Mouse (Mus musculus) cerebellum, adult 8-10 months (tissue): ENCODE results near the gene Pkn1.
A peak's percentile ranks its signal among the peaks of the same experiment; 100 is the strongest.

Source experiments
- DNase-seq: peaks from one replicate; pipeline ENCODE4 v3.0.0; 2022

Gene Pkn1

DNA sequence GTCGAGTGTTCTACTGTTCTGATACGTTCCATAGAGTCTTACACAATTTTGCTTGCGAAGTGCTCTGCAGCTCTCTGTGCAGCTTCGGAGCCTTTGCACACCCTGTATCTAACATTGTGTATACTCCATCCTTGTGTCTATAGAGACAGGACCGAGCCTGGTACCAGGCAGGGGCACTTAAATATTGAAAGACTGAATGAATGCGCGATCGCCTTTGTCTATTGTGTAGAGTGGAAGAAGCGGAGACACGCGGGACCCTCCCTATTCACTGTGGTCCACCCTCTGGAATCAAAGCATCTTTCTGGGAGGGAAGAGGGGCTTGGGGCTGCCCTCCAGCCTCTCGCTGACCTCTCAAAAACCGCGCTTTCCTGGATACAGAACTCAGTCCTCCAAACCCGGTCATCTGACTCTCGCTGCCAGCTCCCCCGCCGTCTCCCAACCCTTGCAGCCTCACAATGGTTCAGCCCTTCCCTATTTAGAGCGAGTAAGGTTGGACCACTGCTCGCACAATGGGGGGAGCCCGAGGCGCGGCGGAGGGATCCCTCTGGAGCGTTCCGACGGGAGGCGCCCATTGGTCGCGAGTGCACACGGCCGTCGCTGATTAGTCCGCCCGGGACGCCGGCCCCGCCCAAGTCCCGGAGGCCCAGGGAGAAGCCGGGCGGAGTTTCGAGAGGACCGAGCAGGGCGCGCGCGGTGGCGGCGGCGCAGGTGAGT is 46.8 kb downstream of the Pkn1 start, which contains the start of gene Gipc1:
Gene Gipc1 (plus strand): TSS at position 648 of the 714 bp plus-strand sequence.
- DNase-seq, result peak; percentile 96

DNA sequence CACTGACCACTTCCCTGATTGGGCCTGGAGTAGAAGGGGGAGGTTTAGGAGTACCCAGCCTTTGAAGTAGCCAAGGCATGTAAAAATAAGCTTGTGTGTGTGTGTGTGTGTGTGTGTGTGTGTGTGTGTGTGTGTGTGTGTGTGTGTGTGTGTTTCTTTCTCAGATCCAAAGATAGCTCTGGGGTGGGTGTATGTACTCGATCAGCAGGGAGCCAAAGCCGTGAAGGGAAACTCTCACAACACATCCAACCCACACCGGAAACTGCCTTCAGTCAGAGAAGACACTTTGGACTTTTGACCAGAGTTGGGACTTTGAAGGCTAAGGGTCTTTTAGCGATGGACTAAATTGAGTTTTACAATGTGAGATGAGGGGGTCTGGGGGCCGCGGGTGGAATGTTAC is 49.3 kb downstream of the Pkn1 start:
- DNase-seq, result no peak

DNA sequence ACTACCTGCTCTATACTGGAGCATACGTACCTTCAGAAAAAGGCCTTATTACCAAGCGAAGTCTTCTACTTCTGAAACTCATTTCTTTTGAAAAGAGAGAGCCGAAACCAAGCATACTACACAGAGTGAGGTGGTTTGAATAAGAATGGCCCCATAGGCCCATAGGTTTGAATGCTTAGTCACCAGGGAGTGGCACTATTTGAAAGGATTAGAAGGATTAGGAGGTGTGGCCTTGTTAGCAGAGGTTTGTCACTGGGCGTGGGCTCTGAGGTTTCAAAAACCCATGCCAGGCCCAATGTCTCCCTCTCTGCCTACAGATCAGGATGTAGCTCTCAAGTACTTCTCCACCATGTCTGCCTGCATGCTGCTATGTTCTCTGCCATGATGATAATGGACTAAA is 50.9 kb downstream of the Pkn1 start:
- DNase-seq, result no peak

- DNase-seq, result no peak
Measured at GRCm38 (mm10) chr8:83647511-83647910, 51.5 kb downstream of the Pkn1 start.

- DNase-seq, result no peak
Measured at GRCm38 (mm10) chr8:83639649-83640048, 59.3 kb downstream of the Pkn1 start.

GRCm38 (mm10) chr8:83638856-83639255 is 60.1 kb downstream of the Pkn1 start:
- no peak for DNase-seq

GRCm38 (mm10) chr8:83632083-83632707 is 66.8 kb downstream of the Pkn1 start:
- no peak for DNase-seq

DNA sequence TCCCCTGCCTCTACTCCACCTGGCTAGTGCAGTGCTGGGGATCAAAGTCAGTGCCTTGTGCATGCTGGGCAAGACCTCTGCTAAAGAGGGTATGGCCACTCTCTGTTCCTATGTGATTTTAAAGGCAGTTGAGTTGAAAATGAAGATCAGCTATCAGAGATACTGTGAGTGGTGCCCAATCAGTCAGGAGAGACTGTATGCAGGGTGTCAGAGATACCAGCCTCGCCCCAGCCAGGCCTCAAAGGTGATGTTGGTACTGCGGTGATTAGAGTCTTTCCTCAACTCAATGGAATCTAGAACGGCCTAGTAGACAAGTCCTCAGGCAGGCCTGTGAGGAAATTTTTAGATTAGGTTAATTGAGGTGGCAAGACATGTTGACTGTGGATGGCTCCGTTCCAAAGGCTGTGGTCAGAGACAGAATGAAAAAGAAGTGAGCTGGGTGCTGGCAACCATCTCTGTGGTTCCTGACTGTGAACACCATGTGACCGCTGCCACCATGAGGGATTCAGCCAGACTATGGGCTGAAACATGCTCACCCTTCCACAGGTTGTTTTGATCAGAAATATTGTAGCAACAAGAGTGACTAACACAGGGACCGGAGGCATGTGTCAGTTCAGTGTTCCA is 73.2 kb downstream of the Pkn1 start:
- DNase-seq, result no peak

DNA sequence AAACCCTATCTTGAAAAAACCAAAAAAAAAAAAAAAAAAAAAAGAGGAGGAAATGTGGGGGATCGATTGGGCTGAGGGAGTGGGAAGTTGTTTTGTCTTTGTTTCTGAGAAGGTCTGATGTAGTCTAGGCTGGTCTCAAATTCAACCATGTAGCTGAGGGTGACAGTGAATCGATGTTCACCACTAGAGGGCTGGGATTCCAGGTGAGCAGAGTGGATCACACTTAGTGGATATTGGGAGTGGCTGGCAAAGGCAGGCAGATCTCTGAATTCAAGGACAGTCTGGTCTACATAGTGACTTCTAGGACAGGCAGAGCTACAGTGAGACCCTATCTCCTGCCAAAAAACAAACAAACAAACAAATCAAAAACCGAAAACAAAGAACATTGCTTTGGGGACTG is 74.2 kb downstream of the Pkn1 start:
- no peak for DNase-seq

- DNase-seq, result no peak
Measured at GRCm38 (mm10) chr8:83623549-83623948, 75.4 kb downstream of the Pkn1 start.

DNA sequence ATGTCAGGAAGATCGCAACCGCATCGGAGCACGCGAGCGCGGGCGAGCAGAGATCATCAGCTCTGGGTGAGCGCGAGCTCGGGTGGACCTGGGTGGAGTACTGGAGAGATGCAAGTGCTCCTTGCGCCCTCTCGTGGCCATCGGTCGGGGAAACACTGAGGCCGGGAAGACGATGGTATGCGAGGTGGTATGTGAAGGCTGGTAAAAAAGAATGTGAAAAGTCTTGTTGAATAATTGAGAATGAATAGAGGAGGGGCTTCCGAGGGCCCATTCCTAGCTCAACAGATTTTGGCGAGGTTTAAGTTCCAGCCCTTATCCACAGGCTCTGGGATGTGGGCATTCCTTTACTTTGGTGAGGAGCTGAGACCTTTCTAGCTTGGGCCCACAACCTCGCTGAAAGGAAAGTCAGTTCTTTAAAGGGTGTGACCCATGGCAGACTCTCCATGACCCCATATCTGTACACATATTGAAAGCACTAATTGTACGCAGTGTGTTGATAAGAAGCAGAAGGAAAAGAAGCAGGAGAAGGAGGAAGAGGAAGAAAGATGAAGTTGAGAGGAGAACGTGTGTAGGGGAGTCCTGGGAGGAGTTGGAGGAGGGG is 76.5 kb downstream of the Pkn1 start:
- peak; percentile 95 for DNase-seq

DNA sequence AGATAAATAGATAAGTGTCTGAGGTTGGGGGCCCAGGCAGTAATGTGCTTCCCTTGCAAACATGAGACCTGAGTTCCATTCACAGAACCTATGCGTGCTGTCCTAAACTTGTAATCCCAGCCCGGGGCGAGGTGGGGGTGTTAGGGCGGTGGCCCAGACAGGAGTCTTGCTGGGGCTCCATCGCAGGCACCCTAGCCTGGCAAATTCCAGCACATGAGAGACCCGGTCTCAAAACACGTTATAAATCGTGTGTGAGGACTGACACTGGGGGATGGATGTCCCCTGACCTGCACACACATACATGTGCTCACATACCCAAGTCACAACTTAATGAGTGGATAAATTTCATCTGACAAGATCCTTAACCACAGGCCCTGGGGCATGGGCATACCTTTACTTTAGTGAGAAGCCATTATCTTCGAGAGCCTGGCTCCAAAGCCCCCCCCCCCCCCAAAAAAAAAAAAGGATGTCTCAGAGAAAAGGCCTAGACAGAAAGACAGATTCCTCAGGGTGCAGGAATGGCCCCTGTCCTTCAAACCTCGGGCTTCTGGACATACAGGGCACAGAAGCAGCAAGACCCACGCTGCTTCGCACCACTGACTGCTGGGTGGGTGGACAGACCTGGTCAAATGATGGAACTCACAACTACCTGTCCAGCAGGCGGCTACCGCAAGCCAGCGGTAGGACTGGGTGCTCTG is 77.1 kb downstream of the Pkn1 start:
- DNase-seq, result no peak

DNA sequence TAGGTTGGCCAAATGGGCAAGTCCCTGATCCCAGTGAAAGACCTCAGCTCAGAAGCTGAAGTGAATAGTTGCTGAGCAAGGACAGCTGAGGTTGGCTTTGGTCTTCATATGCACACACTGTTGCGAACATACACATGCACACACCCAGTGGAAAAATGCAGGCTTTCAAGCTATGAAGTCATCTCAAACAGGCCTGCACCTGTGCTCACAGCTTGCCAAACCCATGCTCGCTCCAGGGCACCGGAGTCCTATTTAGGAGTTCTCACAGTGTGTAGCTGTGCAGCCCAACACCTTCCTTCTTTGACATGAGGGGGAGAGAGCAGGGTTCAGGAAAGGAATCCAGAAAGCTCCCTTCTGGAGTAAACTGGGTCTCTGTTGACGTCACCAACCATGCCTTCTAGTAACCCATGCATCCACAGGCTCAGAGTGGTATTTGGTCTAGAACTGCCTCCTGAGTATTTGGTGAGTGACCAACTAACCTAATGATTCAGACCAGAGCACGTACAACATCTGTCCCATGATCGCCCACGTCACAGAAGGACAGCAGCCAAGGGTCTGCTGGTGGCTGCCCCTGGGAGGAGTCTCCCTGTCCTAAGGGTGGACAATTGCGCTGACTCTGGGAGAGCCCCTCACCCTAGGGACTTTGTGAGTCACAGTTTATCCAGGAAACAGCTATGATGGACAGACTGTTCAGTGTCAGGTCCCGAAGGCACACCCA is 79.3 kb downstream of the Pkn1 start:
- no peak for DNase-seq

- no peak for DNase-seq
Measured at GRCm38 (mm10) chr8:83618566-83618965, 80.4 kb downstream of the Pkn1 start.

DNA sequence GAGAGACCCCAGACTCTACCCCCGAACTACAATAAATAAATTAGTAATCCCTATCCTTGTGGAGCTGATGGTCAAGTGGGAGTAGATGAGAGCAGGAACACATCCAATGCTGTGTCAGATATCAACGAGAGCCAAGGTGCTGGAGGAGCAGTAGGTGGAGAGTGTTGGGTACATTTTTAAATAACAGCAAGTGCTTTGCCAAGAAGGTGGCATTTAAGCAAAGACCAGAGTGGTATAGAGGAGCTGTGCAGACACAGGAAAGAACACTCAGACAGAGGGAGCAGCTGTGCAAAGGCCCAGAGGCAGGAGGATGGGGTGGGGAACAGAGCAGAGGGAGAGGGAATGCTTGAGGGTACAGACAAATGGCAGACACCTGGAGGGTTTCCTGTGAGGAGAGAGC is 81.9 kb downstream of the Pkn1 start:
- DNase-seq, result no peak

GRCm38 (mm10) chr8:83616625-83617024 is 82.4 kb downstream of the Pkn1 start:
- no peak for DNase-seq
